Mouse (Mus musculus) stomach, postnatal 0 days (tissue): Measurements from ENCODE around the gene Slc8a3. TPM values are rescaled to one million over a fixed set of nuclear protein-coding genes. Genes with fewer than 3 reads are reported as not detected.
A peak's percentile ranks its signal among the peaks of the same experiment; 100 is the strongest.
"Not testable (repeated sequence)": the region's sequence is repeated elsewhere in the genome, so short reads cannot be mapped to it uniquely, and the experiment has no call there.

Experiments
- ATAC-seq: fragments of 200-750 bp; cut with Nextera tagmentation; 2 replicates; pipeline ENCODE4 v1.8.0; 2017; ENCODE audit not compliant: low FRiP score, low TSS enrichment
- DNase-seq: peaks from one replicate; pipeline ENCODE4 v3.0.0-alpha.2; 2016; ENCODE audit warnings: low spot score
- H3K27ac ChIP-seq: fragments of 300-500 bp; sonication (generic); replicated peaks from 2 replicates; pipeline ENCODE4 v1.5.1; 2014; ENCODE audit warnings: mild to moderate bottlenecking, control low read depth
- H3K27me3 ChIP-seq: fragments of 300-500 bp; sonication (generic); 2 replicates; pipeline ENCODE4 v1.6.1; 2014; ENCODE audit warnings: low read length; ENCODE audit not compliant: control insufficient read depth, insufficient read depth
- H3K36me3 ChIP-seq: fragments of 300-500 bp; sonication (generic); 2 replicates; pipeline ENCODE4 v1.6.1; 2014; ENCODE audit warnings: low read length, mixed read lengths; ENCODE audit not compliant: control insufficient read depth, insufficient read depth
- H3K4me1 ChIP-seq: fragments of 300-500 bp; sonication (generic); replicated peaks from 2 replicates; pipeline ENCODE4 v1.6.1; 2014; ENCODE audit warnings: antibody characterized with exemption; ENCODE audit not compliant: control insufficient read depth, insufficient read depth
- H3K4me2 ChIP-seq: fragments of 300-500 bp; sonication (generic); replicated peaks from 2 replicates; pipeline ENCODE4 v1.6.1; 2014; ENCODE audit warnings: low read depth, mild to moderate bottlenecking, control low read depth, moderate library complexity
- H3K4me3 ChIP-seq: fragments of 300-500 bp; sonication (generic); 2 replicates; pipeline ENCODE4 v1.5.1; 2014; ENCODE audit warnings: low read depth, low read length, control low read depth
- H3K9ac ChIP-seq: fragments of 300-500 bp; sonication (generic); 2 replicates; pipeline ENCODE4 v1.6.1; 2014; ENCODE audit warnings: mild to moderate bottlenecking, low read length, control low read depth, mixed read lengths
- H3K9me3 ChIP-seq: fragments of 300-500 bp; sonication (generic); 2 replicates; pipeline ENCODE4 v1.6.1; 2016; ENCODE audit warnings: low read length; ENCODE audit not compliant: control insufficient read depth
- CTCF ChIP-seq: IDR thresholded peaks from 2 replicates; pipeline ENCODE4 v1.5.1; 2016; ENCODE audit warnings: antibody characterized with exemption, low read depth, mild to moderate bottlenecking, moderate library complexity
- EP300 ChIP-seq: optimal IDR thresholded peaks from 2 replicates; pipeline ENCODE3; 2016; ENCODE audit warnings: antibody characterized with exemption
- WGBS: fragments of 180-500 bp; shearing (Covaris S2); extraction: QIAGEN DNeasy Blood & Tissue Kit; methylation state at CpG from one replicate; pipeline ENCODE4 v1.1.7; 2014; 5-methylcytosine and 5-hydroxymethylcytosine counted together
- polyA plus RNA-seq: library from polyadenylated mRNA; unstranded; fragments of >200 nt; fragmentation: Nextera tagmentation; extraction: Ambion mirVana; gene quantifications from 2 replicates; pipeline ENCODE4 v1.2.1, GENCODE M21; 2015

The Slc8a3 gene
- 0.12 and 0.15 TPM in 2 replicates for polyA plus RNA-seq

- 0 out of 2 replicates have a peak, but pooled peaks cover 2% of the 10 kb centered on the region for H3K4me1 ChIP-seq
- DNase-seq (peak; percentile 40), ATAC-seq (0 out of 2 replicates have a peak, but pooled peaks have one; percentile 29)
- H3K9me3 ChIP-seq: no peaks in the 10 kb centered on the region
- H3K9ac ChIP-seq: peak within 1 kb of the TSS; percentile 57
- TF ChIP-seq EP300 (no peak), CTCF (no peak)
- H3K27me3 ChIP-seq: no peaks in the 10 kb centered on the region; the same call in 1 of the 2 replicates
- H3K27ac ChIP-seq: no peak within 1 kb of the TSS
- peak within 1 kb of the TSS; percentile 52 for H3K4me3 ChIP-seq
- WGBS: under 1% methylated on average over 47 of the region's 47 CpGs
- H3K4me2 ChIP-seq: peak within 1 kb of the TSS; percentile 98
- no peaks in the 10 kb centered on the region for H3K36me3 ChIP-seq
Measured at GRCm38 (mm10) chr12:81332875-81333421, at the start of gene Slc8a3. Slc8a3 (minus strand) TSS chr12:81333180.

- not testable (repeated sequence) for H3K27ac ChIP-seq, H3K27me3 ChIP-seq, H3K4me3 ChIP-seq, H3K4me2 ChIP-seq, H3K9ac ChIP-seq, H3K9me3 ChIP-seq, ATAC-seq, DNase-seq, H3K4me1 ChIP-seq, H3K36me3 ChIP-seq
- WGBS: 91% methylated on average over 1 of the region's 1 CpGs
Measured at GRCm38 (mm10) chr12:81379364-81379763, 46.4 kb upstream of the Slc8a3 start, which contains the start of gene Gm4787. Gm4787 (minus strand) TSS chr12:81379464.

GRCm38 (mm10) chr12:81333841-81334240 is 861 bp upstream of the Slc8a3 start:
- TF ChIP-seq CTCF (no peak), EP300 (no peak)
- Histone ChIP-seq H3K27me3 (no peaks in the 10 kb centered on the region; the same call in 1 of the 2 replicates), H3K27ac (no peak overlapping the region), H3K4me2 (no peak overlapping the region), H3K9me3 (no peaks in the 10 kb centered on the region), H3K4me1 (0 out of 2 replicates have a peak, but pooled peaks cover 2% of the 10 kb centered on the region), H3K9ac (no peak overlapping the region), H3K36me3 (no peaks in the 10 kb centered on the region), H3K4me3 (no peak overlapping the region)
- ATAC-seq: no peak
- no peak for DNase-seq
- whole genome bisulfite sequencing: 76% methylated on average over 5 of the region's 5 CpGs

- under 1% methylated on average over 45 of the region's 54 CpGs for WGBS
- ATAC-seq (peak; percentile 32; the same call in 1 of the 2 replicates), DNase-seq (peak; percentile 39)
- H3K9me3 ChIP-seq: no peaks in the 10 kb centered on the region
- H3K4me2 ChIP-seq: peak overlapping the region; percentile 98
- no peaks in the 10 kb centered on the region; the same call in 1 of the 2 replicates for H3K27me3 ChIP-seq
- TF ChIP-seq EP300: no peak
- TF ChIP-seq CTCF: no peak
- H3K4me3 ChIP-seq: peak overlapping the region; percentile 52
- 0 out of 2 replicates have a peak, but pooled peaks cover 2% of the 10 kb centered on the region for H3K4me1 ChIP-seq
- no peaks in the 10 kb centered on the region for H3K36me3 ChIP-seq
- H3K27ac ChIP-seq: no peak overlapping the region
- H3K9ac ChIP-seq: peak overlapping the region; percentile 57
Measured at GRCm38 (mm10) chr12:81331937-81332874, 774 bp downstream of the Slc8a3 start.

GRCm38 (mm10) chr12:81331046-81331638 is 1.8 kb downstream of the Slc8a3 start:
- Histone ChIP-seq H3K4me2 (no peak overlapping the region), H3K9me3 (no peaks in the 10 kb centered on the region), H3K9ac (no peak overlapping the region), H3K27me3 (no peaks in the 10 kb centered on the region; the same call in 1 of the 2 replicates), H3K36me3 (no peaks in the 10 kb centered on the region), H3K4me3 (no peak overlapping the region), H3K27ac (no peak overlapping the region), H3K4me1 (0 out of 2 replicates have a peak, but pooled peaks cover 2% of the 10 kb centered on the region)
- 26% methylated on average over 5 of the region's 5 CpGs for WGBS
- DNase-seq (no peak), ATAC-seq (no peak)
- TF ChIP-seq EP300 (no peak), CTCF (no peak)
